Mouse (Mus musculus) forelimb bud, embryonic 11.5 days (tissue): ENCODE data around the gene Cfap54.

Experiments
- DNase-seq: peaks from one replicate; pipeline ENCODE4 v3.0.0-alpha.2; 2012; ENCODE audit warnings: low read depth, low spot score

Gene Cfap54

DNA sequence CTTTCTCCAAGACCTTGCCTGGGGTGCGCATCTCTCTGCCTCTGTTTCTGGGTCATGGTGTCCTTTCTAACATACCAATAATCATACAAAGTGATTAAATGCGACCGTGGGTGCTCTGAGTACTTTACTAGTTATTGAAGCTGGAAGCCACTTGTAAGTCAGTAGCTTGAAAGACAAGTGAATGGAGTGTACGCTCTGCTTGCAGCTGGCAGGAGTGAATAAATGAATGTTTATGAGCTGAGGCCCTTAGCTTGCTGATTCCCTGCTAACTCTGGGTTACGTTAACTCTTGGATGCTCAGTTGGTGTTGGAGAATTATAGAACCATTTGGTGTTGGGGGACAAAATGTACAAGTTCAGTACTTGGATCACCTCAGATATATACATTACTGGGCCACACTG, 298.7 kb downstream of the Cfap54 start:
- DNase-seq: no peak

DNA sequence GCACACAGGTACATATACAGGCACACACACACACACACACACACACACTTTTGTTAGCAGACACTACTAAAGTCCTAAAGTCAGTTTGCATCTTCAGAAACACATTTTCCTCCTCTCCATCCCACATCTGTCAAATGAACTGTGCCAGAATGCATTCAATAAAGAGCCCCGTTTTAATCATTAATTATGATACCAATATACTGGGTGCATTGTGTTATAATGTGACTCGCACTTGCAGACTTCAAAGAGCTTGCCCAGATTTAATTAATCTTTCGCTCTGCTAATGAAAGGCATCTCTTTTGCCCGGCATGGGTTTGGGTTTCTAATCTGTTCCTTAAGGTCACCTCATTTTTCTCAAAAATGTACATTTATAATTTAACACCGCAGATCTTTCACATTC, 327.1 kb downstream of the Cfap54 start:
- no peak for DNase-seq

DNA sequence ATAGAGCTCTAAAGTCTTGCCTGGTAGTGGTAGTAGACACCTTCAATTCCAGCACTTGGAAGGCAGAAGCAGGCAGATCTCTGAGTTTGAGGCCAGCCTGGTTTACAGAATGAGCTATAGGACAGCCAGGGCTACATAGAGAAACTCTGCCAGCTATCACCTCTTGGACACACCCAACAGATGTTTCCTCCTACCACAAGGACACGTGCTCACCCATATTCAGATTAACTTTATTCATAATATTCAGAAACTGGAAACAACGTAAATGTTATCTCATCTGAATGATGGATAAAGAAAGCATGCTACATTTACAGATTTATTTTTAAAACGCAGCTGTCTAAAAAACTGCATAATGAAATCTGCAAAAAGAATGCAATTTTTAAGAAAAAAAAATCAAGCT, 351.1 kb downstream of the Cfap54 start:
- no peak for DNase-seq

- no peak for DNase-seq
Observed at GRCm38 (mm10) chr10:92728723-92729122, 352.7 kb downstream of the Cfap54 start.
